ENCODE assay signal across 8 mouse cellular contexts in genomic region chr15:12203512-12204318, GRCm38 (mm10). TPM values are rescaled to one million over a fixed set of nuclear protein-coding genes. Genes with fewer than 3 reads are reported as not detected.
DNase-seq lines count a peak whose midpoint lies in the region; ATAC-seq and TF ChIP-seq lines count a peak whose summit lies in the region.

No protein-coding gene starts in this region.

- ATAC-seq in forebrain, postnatal 0 days: no peak
- ATAC-seq in limb, embryonic 14.5 days (ENCODE audit: low FRiP score, low read depth): no peak
- no peak for ATAC-seq in stomach, embryonic 14.5 days (ENCODE audit: insufficient number of reproducible peaks, insufficient read depth, low FRiP score, low read depth)

- H3K4me2 ChIP-seq in forebrain, postnatal 0 days (ENCODE audit: low read depth): peak overlapping the region; percentile 67
- peak overlapping the region; percentile 66 for H3K4me2 ChIP-seq in limb, embryonic 14.5 days (replicated peaks; ENCODE audit: low read depth, low read length, severe bottlenecking)
- H3K4me2 ChIP-seq in stomach, embryonic 14.5 days (replicated peaks; ENCODE audit: low read depth, low read length): peak overlapping the region; percentile 54

- H3K4me3 ChIP-seq in forebrain, postnatal 0 days (ENCODE audit: low read depth, low read length): peak overlapping the region; percentile 92; the same call in 1 of the 2 replicates
- H3K4me3 ChIP-seq in limb, embryonic 14.5 days (replicated peaks; ENCODE audit: low read length): peak overlapping the region; percentile 93
- H3K4me3 ChIP-seq in stomach, embryonic 14.5 days (ENCODE audit: low read depth, low read length): peak overlapping the region; percentile 83

- H3K9ac ChIP-seq in forebrain, postnatal 0 days: no peak overlapping the region
- peak overlapping the region; percentile 56 for H3K9ac ChIP-seq in limb, embryonic 14.5 days (ENCODE audit: low read depth, low read length, severe bottlenecking)
- 0 out of 2 replicates have a peak overlapping the region, but pooled peaks have one; percentile 15 for H3K9ac ChIP-seq in stomach, embryonic 14.5 days (replicated peaks; ENCODE audit: low read depth, low read length)

- peak; percentile 48 for DNase-seq in adrenal gland, adult 2 months
- DNase-seq in adrenal gland, adult 8-10 months: no peak
- DNase-seq in MN1 (ENCODE audit: low spot score): peak; percentile 74
- no peak for DNase-seq in forebrain, postnatal 0 days
- DNase-seq in limb, embryonic 14.5 days (ENCODE audit: low spot score): no peak
- DNase-seq in natural killer cell, adult 2 months (ENCODE audit: low spot score in 2 of 2): no peak
- no peak for DNase-seq in adrenal gland, postnatal 4 days (ENCODE audit: low spot score in 2 of 2)

- H3K36me3 ChIP-seq in forebrain, postnatal 0 days (ENCODE audit: insufficient read depth): no peaks in the 10 kb centered on the region
- H3K36me3 ChIP-seq in limb, embryonic 14.5 days (ENCODE audit: control insufficient read depth, insufficient read depth, low read length): no peaks in the 10 kb centered on the region
- H3K36me3 ChIP-seq in stomach, embryonic 14.5 days (ENCODE audit: control insufficient read depth, insufficient read depth, low read length): no peaks in the 10 kb centered on the region; the same call in 1 of the 2 replicates

- no peaks in the 10 kb centered on the region for H3K9me3 ChIP-seq in forebrain, postnatal 0 days (ENCODE audit: low read length)
- no peaks in the 10 kb centered on the region for H3K9me3 ChIP-seq in limb, embryonic 14.5 days (ENCODE audit: control insufficient read depth, low read length)
- H3K9me3 ChIP-seq in stomach, embryonic 14.5 days (ENCODE audit: control insufficient read depth, low read depth, low read length): no peaks in the 10 kb centered on the region

- 52% methylated on average over 10 of the region's 10 CpGs for WGBS in forebrain, postnatal 0 days
- WGBS in limb, embryonic 14.5 days: 15% methylated on average over 10 of the region's 10 CpGs
- 14% methylated on average over 10 of the region's 10 CpGs for WGBS in stomach, embryonic 14.5 days

- TF ChIP-seq POLR2A in limb, embryonic 14.5 days (IDR thresholded peaks at IDR 0.05; ENCODE audit: borderline replicate concordance, extremely low read depth, insufficient read depth, insufficient read length): no peak

- TF ChIP-seq CTCF in forebrain, postnatal 0 days (IDR thresholded peaks at IDR 0.05; ENCODE audit: low read depth): no peak

- H3K27me3 ChIP-seq in forebrain, postnatal 0 days (ENCODE audit: insufficient read depth, low read length): no peaks in the 10 kb centered on the region
- H3K27me3 ChIP-seq in limb, embryonic 14.5 days (ENCODE audit: control insufficient read depth, insufficient read depth, low read length): no peaks in the 10 kb centered on the region
- H3K27me3 ChIP-seq in stomach, embryonic 14.5 days (ENCODE audit: control insufficient read depth, insufficient read depth, low read length): no peaks in the 10 kb centered on the region

- H3K27ac ChIP-seq in forebrain, postnatal 0 days (ENCODE audit: low read depth, low read length): no peak overlapping the region
- peak overlapping the region; percentile 90; the same call in 1 of the 2 replicates for H3K27ac ChIP-seq in limb, embryonic 14.5 days (replicated peaks; ENCODE audit: low read depth, low read length)
- H3K27ac ChIP-seq in stomach, embryonic 14.5 days (ENCODE audit: low read length): peak overlapping the region; percentile 82; the same call in 1 of the 2 replicates

- peaks cover 11% of the 10 kb centered on the region; the same call in 1 of the 2 replicates for H3K4me1 ChIP-seq in forebrain, postnatal 0 days (ENCODE audit: insufficient read depth)
- peaks cover 20% of the 10 kb centered on the region for H3K4me1 ChIP-seq in limb, embryonic 14.5 days (ENCODE audit: control insufficient read depth, insufficient read depth, low read length)
- H3K4me1 ChIP-seq in stomach, embryonic 14.5 days (ENCODE audit: control insufficient read depth, insufficient read depth, low read length): peaks cover 25% of the 10 kb centered on the region

RNA-seq across cellular contexts. Expression of gene Mtmr12, which starts 1.1 kb away (rescaled TPM):
- 10 to 100 TPM; 21.0 to 24.1 TPM for total RNA-seq in adrenal gland, adult 2 months (2021)
- 10.3 and 11.9 TPM in 2 replicates for polyA plus RNA-seq in adrenal gland, adult 2 months (2012; rRNA removed)
- 10 to 100 TPM; 21.8 to 28.1 (median 25.7) TPM for total RNA-seq in adrenal gland, adult 8-10 months (2022)
- total RNA-seq in forebrain, postnatal 0 days (2014; rRNA removed): 10.0 and 13.1 TPM in 2 replicates
- polyA plus RNA-seq in forebrain, postnatal 0 days (2015; fragmentation: Nextera tagmentation; extraction: Ambion mirVana): 4.3 and 5.5 TPM in 2 replicates
- 20.7 and 25.2 TPM in 2 replicates for polyA plus RNA-seq in limb, embryonic 14.5 days (2012; rRNA removed)
- polyA plus RNA-seq in limb, embryonic 14.5 days (2014; fragmentation: Nextera tagmentation; extraction: Ambion mirVana): 16.6 and 18.2 TPM in 2 replicates
- 22.0 TPM in 2 replicates for polyA plus RNA-seq in stomach, embryonic 14.5 days (2014; fragmentation: Nextera tagmentation; extraction: Ambion mirVana)
- 10 to 100 TPM; 27.0 to 27.8 TPM for total RNA-seq in adrenal gland, postnatal 4 days (2021)

Comparison
In these comparisons a context has a peak if more than half of its experiments do, and no peak if none do; other contexts are left out.
1. DNase-seq: peak in adrenal gland, adult 2 months (single experiment) and MN1 (single experiment); none in adrenal gland, adult 8-10 months (single experiment), forebrain, postnatal 0 days (single experiment), limb, embryonic 14.5 days (single experiment), natural killer cell, adult 2 months (0 of 2) and adrenal gland, postnatal 4 days (0 of 2).
2. Peak in every context shown above with its lines, with median percentiles within 50 percentile points of each other: H3K4me2 ChIP-seq and H3K4me3 ChIP-seq.